Mouse (Mus musculus) G1E-ER4 (cell line): Measurements from ENCODE around the gene Isca2. TPM values are rescaled to one million over a fixed set of nuclear protein-coding genes. Genes with fewer than 3 reads are reported as not detected.

Experiments
- GATA1 ChIP-seq: IDR thresholded peaks from one replicate; pipeline ENCODE4 v1.8.0; 2012; ENCODE audit warnings: low read length, inconsistent platforms
- polyA plus RNA-seq: library from polyadenylated mRNA; stranded (reverse); fragments of >175 nt; gene quantifications from 2 replicates; pipeline ENCODE4 v1.2.3, GENCODE M21; 2012

Isca2 gene
- polyA plus RNA-seq, 1 experiment = 28.7 TPM

DNA sequence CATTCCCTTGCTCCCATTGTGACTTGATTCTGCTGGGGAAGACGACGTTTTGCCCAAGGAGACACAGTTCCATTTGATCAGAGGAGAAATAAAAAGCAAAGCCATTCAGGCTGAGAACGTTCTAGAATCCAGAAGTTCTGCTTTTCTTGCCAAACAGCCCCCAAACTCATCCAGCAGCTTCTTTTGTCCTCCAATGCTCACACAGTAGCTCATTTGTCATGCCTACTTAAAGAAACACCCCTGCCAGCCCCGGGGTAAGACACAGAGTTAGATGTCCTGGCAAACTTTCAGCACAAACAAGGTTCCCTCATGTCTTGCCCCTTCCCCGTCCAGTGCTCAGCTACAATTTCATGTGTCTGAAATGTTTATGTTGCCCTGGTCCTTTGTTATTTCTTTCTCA, 51.2 kb downstream of the Isca2 start:
- no peak for TF ChIP-seq GATA1

Other genes with a start within 250 kb of the Isca2 start
- not detected in 2 replicates for gene Vsx2, start 203.5 kb upstream of the Isca2 start, polyA plus RNA-seq
- gene Abcd4, start 155.8 kb upstream of the Isca2 start, polyA plus RNA-seq = 2.8 and 5.9 TPM in 2 replicates
- gene Vrtn, start 132.2 kb upstream of the Isca2 start, polyA plus RNA-seq = not detected in 2 replicates
- not detected in 2 replicates for gene Syndig1l, start 74.4 kb upstream of the Isca2 start, polyA plus RNA-seq
- 40.5 and 100 TPM in 2 replicates for gene Npc2, start 99 bp upstream of the Isca2 start, polyA plus RNA-seq
- 0.04 and 0.21 TPM in 2 replicates for gene Ltbp2, start 103.3 kb downstream of the Isca2 start, polyA plus RNA-seq
- 15.5 and 15.8 TPM in 2 replicates for gene Fcf1, start 197.6 kb downstream of the Isca2 start, polyA plus RNA-seq
- gene Arel1, start 197.6 kb downstream of the Isca2 start, polyA plus RNA-seq = 7.5 and 7.9 TPM in 2 replicates
- 50.8 and 58.9 TPM in 2 replicates for gene Ylpm1, start 223.1 kb downstream of the Isca2 start, polyA plus RNA-seq